Comparison of ENCODE assay signal across 26 mouse cellular contexts in genomic region chr14:29172207-29172606, GRCm38 (mm10).
DNase-seq lines count a peak whose midpoint lies in the region; ATAC-seq lines count a peak whose summit lies in the region.
"Had no signal": no experiment of that assay in that cellular context is flagged by ENCODE, and none has a peak within 500 bp of the region (broad histone marks: within the 10 kb centered on the region; RNA-seq: fewer than 3 reads in every experiment).

No protein-coding gene starts in this region.

- H3K36me3 ChIP-seq in embryonic facial prominence, embryonic 13.5 days: no peaks in the 10 kb centered on the region
- H3K36me3 ChIP-seq in embryonic facial prominence, embryonic 10.5 days (replicated peaks): no peaks in the 10 kb centered on the region
- H3K36me3 ChIP-seq in embryonic facial prominence, embryonic 15.5 days: no peaks in the 10 kb centered on the region
- H3K36me3 ChIP-seq in intestine, embryonic 16.5 days (ENCODE audit: control insufficient read depth, insufficient read depth, low read length): no peaks in the 10 kb centered on the region
- H3K36me3 ChIP-seq: embryonic facial prominence, embryonic 12.5 days; forebrain, embryonic 10.5 days; forebrain, embryonic 12.5 days; G1E had no signal

- WGBS in embryonic facial prominence, embryonic 13.5 days: 51% methylated on average over 2 of the region's 2 CpGs
- WGBS in embryonic facial prominence, embryonic 10.5 days: 83% methylated on average over 2 of the region's 2 CpGs
- WGBS in embryonic facial prominence, embryonic 15.5 days: 48% methylated on average over 2 of the region's 2 CpGs
- 89% methylated on average over 2 of the region's 2 CpGs for whole genome bisulfite sequencing in intestine, embryonic 16.5 days

- H3K9me3 ChIP-seq in embryonic facial prominence, embryonic 13.5 days: no peaks in the 10 kb centered on the region
- no peaks in the 10 kb centered on the region for H3K9me3 ChIP-seq in embryonic facial prominence, embryonic 10.5 days
- H3K9me3 ChIP-seq in embryonic facial prominence, embryonic 15.5 days (replicated peaks): no peaks in the 10 kb centered on the region
- H3K9me3 ChIP-seq in intestine, embryonic 16.5 days (ENCODE audit: control insufficient read depth, low read length): no peaks in the 10 kb centered on the region
- H3K9me3 ChIP-seq: embryonic facial prominence, embryonic 12.5 days; forebrain, embryonic 10.5 days; forebrain, embryonic 12.5 days had no signal

- ATAC-seq in embryonic facial prominence, embryonic 13.5 days (ENCODE audit: insufficient number of reproducible peaks, insufficient read depth, low FRiP score, low TSS enrichment, low read depth): no peak
- peak; percentile 51; the same call in 1 of the 2 replicates for ATAC-seq in embryonic facial prominence, embryonic 15.5 days (ENCODE audit: insufficient number of reproducible peaks, low FRiP score, low TSS enrichment, low read depth)
- no peak for ATAC-seq in intestine, embryonic 16.5 days
- ATAC-seq: CD4-positive, CD25-positive, alpha-beta regulatory T cell, adult 4 months; forebrain, embryonic 14.5 days; forebrain, embryonic 16.5 days; Patski had no signal

- DNase-seq in embryonic facial prominence, embryonic 10.5 days (ENCODE audit: low spot score): no peak
- DNase-seq in ZHBTc4 (ENCODE audit: low read depth, low spot score): peak; percentile 4
- DNase-seq: adrenal gland, adult 2 months; adrenal gland, postnatal 10 days; adrenal gland, postnatal 25 days; B cell, adult 2 months; cerebellum, adult 11 months; cerebellum, adult 18-20 months; cerebellum, adult 8-10 months; cerebellum, adult 9-11 months; cerebellum, postnatal 14 days; cerebellum, postnatal 36 days; embryo, embryonic 11 days had no signal

- no peaks in the 10 kb centered on the region for H3K27me3 ChIP-seq in embryonic facial prominence, embryonic 13.5 days
- H3K27me3 ChIP-seq in embryonic facial prominence, embryonic 10.5 days (replicated peaks; ENCODE audit: low read depth, poor library complexity, severe bottlenecking): no peaks in the 10 kb centered on the region
- no peaks in the 10 kb centered on the region for H3K27me3 ChIP-seq in embryonic facial prominence, embryonic 15.5 days
- H3K27me3 ChIP-seq in intestine, embryonic 16.5 days (replicated peaks; ENCODE audit: control insufficient read depth, insufficient read depth, low read length): no peaks in the 10 kb centered on the region
- H3K27me3 ChIP-seq: CH12.LX; embryonic facial prominence, embryonic 12.5 days; forebrain, embryonic 12.5 days had no signal

- peak overlapping the region; percentile 33 for H3K27ac ChIP-seq in embryonic facial prominence, embryonic 13.5 days
- no peak overlapping the region for H3K27ac ChIP-seq in embryonic facial prominence, embryonic 10.5 days (replicated peaks)
- H3K27ac ChIP-seq in embryonic facial prominence, embryonic 15.5 days (replicated peaks): peak overlapping the region; percentile 51; the same call in 1 of the 2 replicates
- H3K27ac ChIP-seq in intestine, embryonic 16.5 days (ENCODE audit: low read length): no peak overlapping the region
- H3K27ac ChIP-seq: embryonic facial prominence, embryonic 12.5 days; forebrain, embryonic 10.5 days; forebrain, embryonic 12.5 days had no signal

- peaks cover 3% of the 10 kb centered on the region; the same call in 1 of the 2 replicates for H3K4me1 ChIP-seq in embryonic facial prominence, embryonic 13.5 days
- H3K4me1 ChIP-seq in embryonic facial prominence, embryonic 10.5 days: no peaks in the 10 kb centered on the region
- H3K4me1 ChIP-seq in embryonic facial prominence, embryonic 15.5 days: no peaks in the 10 kb centered on the region; the same call in 1 of the 2 replicates
- H3K4me1 ChIP-seq in intestine, embryonic 16.5 days (ENCODE audit: control insufficient read depth, insufficient read depth, low read length): no peaks in the 10 kb centered on the region
- H3K4me1 ChIP-seq: forebrain, embryonic 10.5 days; forebrain, embryonic 12.5 days had no signal

- no peak overlapping the region for H3K9ac ChIP-seq in embryonic facial prominence, embryonic 13.5 days
- no peak overlapping the region for H3K9ac ChIP-seq in embryonic facial prominence, embryonic 15.5 days
- H3K9ac ChIP-seq in intestine, embryonic 16.5 days (ENCODE audit: low read depth, low read length): no peak overlapping the region
- H3K9ac ChIP-seq: embryonic facial prominence, embryonic 12.5 days; forebrain, embryonic 12.5 days had no signal

- H3K4me2 ChIP-seq in embryonic facial prominence, embryonic 13.5 days: no peak overlapping the region
- H3K4me2 ChIP-seq in embryonic facial prominence, embryonic 15.5 days (replicated peaks): no peak overlapping the region
- H3K4me2 ChIP-seq in intestine, embryonic 16.5 days (ENCODE audit: low read depth, low read length): no peak overlapping the region
- H3K4me2 ChIP-seq: embryonic facial prominence, embryonic 12.5 days; forebrain, embryonic 12.5 days had no signal

- H3K4me3 ChIP-seq in embryonic facial prominence, embryonic 13.5 days: no peak overlapping the region
- H3K4me3 ChIP-seq in embryonic facial prominence, embryonic 10.5 days: no peak overlapping the region
- no peak overlapping the region for H3K4me3 ChIP-seq in embryonic facial prominence, embryonic 15.5 days (replicated peaks)
- no peak overlapping the region for H3K4me3 ChIP-seq in intestine, embryonic 16.5 days (ENCODE audit: low read length)
- H3K4me3 ChIP-seq: embryonic facial prominence, embryonic 12.5 days; erythroblast, embryonic 14.5 days; forebrain, embryonic 10.5 days; forebrain, embryonic 12.5 days had no signal

Comparison
In these comparisons a context has a peak if more than half of its experiments do, and no peak if none do; other contexts are left out.
1. H3K27ac ChIP-seq: peak in embryonic facial prominence, embryonic 13.5 days (single experiment) and embryonic facial prominence, embryonic 15.5 days (single experiment); none in embryonic facial prominence, embryonic 10.5 days (single experiment) and intestine, embryonic 16.5 days (single experiment).